Mouse (Mus musculus) hindbrain, postnatal 0 days (tissue): ENCODE measurements around the gene Fam83d. TPM values are rescaled to one million over a fixed set of nuclear protein-coding genes. Genes with fewer than 3 reads are reported as not detected.

ENCODE experiments used
- ATAC-seq: fragments of 200-750 bp; cut with Nextera tagmentation; 2 replicates; pipeline ENCODE4 v1.8.0; 2017; ENCODE audit warnings: mild to moderate bottlenecking, moderate TSS enrichment, moderate library complexity
- DNase-seq: peaks from one replicate; pipeline ENCODE4 v3.0.0-alpha.2; 2015; ENCODE audit warnings: low spot score
- H3K27ac ChIP-seq: fragments of 300-500 bp; sonication (generic); 2 replicates; pipeline ENCODE4 v1.5.1; 2014; ENCODE audit warnings: mild to moderate bottlenecking
- H3K27me3 ChIP-seq: fragments of 300-500 bp; sonication (generic); 2 replicates; pipeline ENCODE4 v1.6.1; 2014; ENCODE audit warnings: low read length, mixed read lengths; ENCODE audit not compliant: insufficient read depth
- H3K36me3 ChIP-seq: fragments of 300-500 bp; sonication (generic); 2 replicates; pipeline ENCODE4 v1.6.1; 2014; ENCODE audit warnings: low read length, mixed read lengths; ENCODE audit not compliant: insufficient read depth
- H3K4me1 ChIP-seq: fragments of 300-500 bp; sonication (generic); 2 replicates; pipeline ENCODE4 v1.6.1; 2014; ENCODE audit warnings: antibody characterized with exemption, low read length, mixed read lengths; ENCODE audit not compliant: insufficient read depth
- H3K4me2 ChIP-seq: fragments of 300-500 bp; sonication (generic); 2 replicates; pipeline ENCODE4 v1.6.1; 2014; ENCODE audit warnings: low read depth, mild to moderate bottlenecking, low read length, moderate library complexity, mixed read lengths
- H3K4me3 ChIP-seq: fragments of 300-500 bp; sonication (generic); 2 replicates; pipeline ENCODE4 v1.5.1; 2014; ENCODE audit warnings: low read length
- H3K9ac ChIP-seq: fragments of 300-500 bp; sonication (generic); replicated peaks from 2 replicates; pipeline ENCODE4 v1.6.1; 2014; ENCODE audit warnings: mild to moderate bottlenecking, low read length, moderate library complexity, mixed read lengths
- H3K9me3 ChIP-seq: fragments of 300-500 bp; sonication (generic); 2 replicates; pipeline ENCODE4 v1.6.1; 2016; ENCODE audit warnings: low read length, mixed read lengths
- CTCF ChIP-seq: IDR thresholded peaks from 2 replicates; pipeline ENCODE4 v1.5.1; 2016; ENCODE audit warnings: antibody characterized with exemption, control low read depth, low read depth
- WGBS: fragments of 180-500 bp; shearing (Covaris S2); extraction: QIAGEN DNeasy Blood & Tissue Kit; methylation state at CpG from one replicate; pipeline ENCODE4 v1.1.7; 2014; 5-methylcytosine and 5-hydroxymethylcytosine counted together
- polyA plus RNA-seq: library from polyadenylated mRNA; unstranded; fragments of >200 nt; fragmentation: Nextera tagmentation; extraction: Ambion mirVana; gene quantifications from 2 replicates; pipeline ENCODE4 v1.2.1, GENCODE M21; 2015
- total RNA-seq: library from RNA; depleted of rRNA; stranded (reverse); fragments of >200 nt; gene quantifications from 2 replicates; pipeline ENCODE4 v1.2.3, GENCODE M21; 2014

The Fam83d gene
- total and polyA plus RNA-seq, 2 experiments from 2014 or later: 6.7 to 18.8 TPM

DNA sequence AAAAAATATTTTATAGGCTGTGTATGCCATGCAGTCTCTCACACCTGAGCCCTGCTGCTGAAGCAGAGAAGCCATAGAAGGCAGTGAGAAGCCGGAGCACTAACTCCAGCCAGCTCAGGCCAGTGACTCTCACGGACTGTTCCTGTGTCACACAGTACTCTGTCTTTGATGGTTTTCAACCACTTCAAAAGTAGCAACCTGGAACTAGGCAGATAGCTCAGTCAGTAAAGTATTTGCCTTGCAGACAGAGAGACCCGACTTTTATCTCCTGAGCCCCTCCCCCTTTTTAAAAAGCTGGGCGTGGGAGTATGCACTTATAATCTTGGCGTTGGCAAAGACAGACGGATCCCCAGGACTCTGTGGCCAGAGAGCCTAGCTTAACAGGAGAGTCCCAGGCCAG, 44.1 kb upstream of the Fam83d start:
- WGBS: 55% methylated on average over 6 of the region's 6 CpGs
- DNase-seq (no peak), ATAC-seq (no peak)
- TF ChIP-seq CTCF: no peak
- Histone ChIP-seq H3K4me2 (no peak overlapping the region), H3K36me3 (no peaks in the 10 kb centered on the region), H3K27ac (no peak overlapping the region), H3K9me3 (no peaks in the 10 kb centered on the region), H3K4me3 (no peak overlapping the region), H3K4me1 (peaks cover 5% of the 10 kb centered on the region; the same call in 1 of the 2 replicates), H3K9ac (no peak overlapping the region), H3K27me3 (no peaks in the 10 kb centered on the region)

DNA sequence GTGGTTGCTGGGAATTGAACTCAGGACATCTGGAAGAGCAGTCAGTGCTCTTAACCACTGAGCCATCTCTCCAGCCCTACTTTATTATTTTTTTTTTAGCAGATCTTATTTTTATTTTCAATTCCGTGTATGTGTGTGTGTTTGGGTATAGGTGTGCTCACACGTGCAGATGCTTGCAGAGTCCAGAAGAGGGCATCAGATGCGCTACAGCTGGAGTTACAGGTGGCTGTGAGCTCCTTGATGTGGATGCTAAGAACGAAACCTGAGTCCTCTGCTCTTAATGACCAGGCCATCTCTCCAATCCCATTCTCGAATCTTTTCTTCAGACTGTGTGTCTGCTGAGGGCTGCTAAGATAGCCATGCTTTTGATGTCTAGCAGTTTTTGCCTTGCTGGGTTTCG, 41.6 kb upstream of the Fam83d start:
- Histone ChIP-seq H3K4me3 (no peak overlapping the region), H3K27me3 (no peaks in the 10 kb centered on the region), H3K4me2 (no peak overlapping the region), H3K9ac (no peak overlapping the region), H3K4me1 (peaks cover 5% of the 10 kb centered on the region; the same call in 1 of the 2 replicates), H3K36me3 (no peaks in the 10 kb centered on the region), H3K27ac (no peak overlapping the region), H3K9me3 (no peaks in the 10 kb centered on the region)
- ATAC-seq (no peak), DNase-seq (no peak)
- WGBS: 76% methylated on average over 6 of the region's 6 CpGs
- TF ChIP-seq CTCF: no peak; the same call in 1 of the 2 replicates

DNA sequence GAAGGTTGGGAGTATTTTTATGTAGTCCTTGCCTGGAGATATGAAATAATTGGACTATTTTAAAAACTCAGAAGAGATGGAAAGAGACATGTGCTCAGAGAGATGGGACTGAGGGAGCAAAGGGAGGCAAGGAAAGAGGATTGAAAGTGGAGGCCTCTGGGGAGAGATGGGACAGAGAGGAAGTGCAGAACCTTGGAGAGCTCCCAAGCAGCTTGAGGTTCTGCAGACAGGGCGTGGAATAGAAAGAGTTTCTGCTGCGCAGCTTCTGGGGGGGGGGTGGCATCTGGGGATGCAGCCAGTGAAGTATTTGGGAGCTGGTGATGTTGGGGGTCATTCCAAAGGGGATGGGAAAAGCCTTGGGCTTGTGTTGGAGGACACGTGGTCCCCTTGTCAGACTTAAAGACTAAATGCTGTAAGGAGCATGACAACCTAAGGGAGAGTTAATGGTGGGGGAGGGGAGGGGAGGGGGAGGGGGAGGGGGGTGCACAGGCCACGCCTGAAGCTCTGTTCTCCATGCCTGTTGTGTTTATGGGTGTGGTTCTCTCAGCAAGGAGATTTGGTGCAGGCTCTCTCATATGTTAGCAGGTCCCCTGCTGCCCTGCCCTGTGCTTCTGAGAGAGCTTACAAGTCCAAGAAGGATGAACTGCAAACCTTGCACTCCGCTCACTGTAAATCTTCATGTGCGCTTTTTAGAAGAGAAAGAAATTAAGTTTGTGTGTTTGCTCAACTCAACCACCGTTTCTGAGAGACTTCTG, 39.7 kb upstream of the Fam83d start:
- no peak overlapping the region for H3K4me3 ChIP-seq
- 55% methylated on average over 7 of the region's 7 CpGs for WGBS
- TF ChIP-seq CTCF: no peak
- H3K9ac ChIP-seq: no peak overlapping the region
- DNase-seq (no peak), ATAC-seq (no peak)
- no peak overlapping the region for H3K27ac ChIP-seq
- H3K36me3 ChIP-seq: no peaks in the 10 kb centered on the region
- peaks cover 10% of the 10 kb centered on the region for H3K4me1 ChIP-seq
- no peak overlapping the region for H3K4me2 ChIP-seq
- H3K9me3 ChIP-seq: no peaks in the 10 kb centered on the region
- no peaks in the 10 kb centered on the region for H3K27me3 ChIP-seq

DNA sequence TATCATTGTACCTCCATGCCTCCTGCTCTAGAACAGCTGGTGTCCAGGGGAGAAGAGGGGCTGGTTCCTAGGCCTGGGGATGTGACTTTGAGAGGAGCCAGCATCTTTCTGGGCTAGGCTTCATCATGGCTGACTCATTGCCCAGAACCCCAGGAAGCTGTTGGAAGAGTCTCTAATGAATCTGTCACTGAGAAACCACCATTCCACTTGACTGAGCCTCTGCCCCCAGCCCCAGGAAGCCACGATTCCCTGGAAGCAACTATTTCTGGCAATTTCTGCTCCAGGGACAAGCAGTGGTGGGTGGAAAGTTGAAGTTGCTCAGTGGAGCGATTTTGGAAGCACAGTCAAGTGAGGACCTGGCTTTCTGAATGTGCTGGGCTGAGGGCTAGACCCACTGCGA, 37.0 kb upstream of the Fam83d start:
- Histone ChIP-seq H3K4me3 (no peak overlapping the region), H3K27me3 (no peaks in the 10 kb centered on the region), H3K4me1 (peaks cover 12% of the 10 kb centered on the region), H3K4me2 (no peak overlapping the region), H3K36me3 (no peaks in the 10 kb centered on the region), H3K27ac (no peak overlapping the region), H3K9me3 (no peaks in the 10 kb centered on the region), H3K9ac (no peak overlapping the region)
- WGBS: 56% methylated on average over 3 of the region's 3 CpGs
- DNase-seq: peak; percentile 27
- no peak for ATAC-seq
- no peak for TF ChIP-seq CTCF

DNA sequence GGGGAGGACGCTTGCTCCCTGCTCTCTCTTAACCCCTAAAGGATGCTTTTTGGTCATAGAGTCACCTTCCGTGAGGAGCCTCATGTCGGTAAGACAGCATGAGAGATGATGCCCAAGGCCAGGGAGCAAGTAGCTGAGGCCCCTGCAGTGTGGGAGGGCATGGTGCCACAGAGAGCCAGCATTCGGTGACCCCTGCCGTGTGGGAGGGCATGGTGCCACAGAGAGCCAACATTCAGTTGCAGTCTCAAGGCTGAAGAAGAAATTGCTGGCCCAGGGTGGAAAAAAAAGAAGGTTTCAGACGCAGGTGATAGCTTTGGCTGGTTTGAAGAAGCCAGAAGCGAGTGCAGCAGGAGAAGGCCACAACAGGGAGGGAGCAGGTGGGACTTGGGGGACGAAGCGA, 35.4 kb upstream of the Fam83d start:
- peaks cover 12% of the 10 kb centered on the region for H3K4me1 ChIP-seq
- WGBS: 75% methylated on average over 9 of the region's 9 CpGs
- H3K4me3 ChIP-seq: no peak overlapping the region
- no peak overlapping the region for H3K27ac ChIP-seq
- H3K4me2 ChIP-seq: no peak overlapping the region
- no peak for TF ChIP-seq CTCF
- H3K9me3 ChIP-seq: no peaks in the 10 kb centered on the region
- DNase-seq: no peak
- H3K27me3 ChIP-seq: no peaks in the 10 kb centered on the region
- no peaks in the 10 kb centered on the region for H3K36me3 ChIP-seq
- no peak overlapping the region for H3K9ac ChIP-seq
- no peak for ATAC-seq

DNA sequence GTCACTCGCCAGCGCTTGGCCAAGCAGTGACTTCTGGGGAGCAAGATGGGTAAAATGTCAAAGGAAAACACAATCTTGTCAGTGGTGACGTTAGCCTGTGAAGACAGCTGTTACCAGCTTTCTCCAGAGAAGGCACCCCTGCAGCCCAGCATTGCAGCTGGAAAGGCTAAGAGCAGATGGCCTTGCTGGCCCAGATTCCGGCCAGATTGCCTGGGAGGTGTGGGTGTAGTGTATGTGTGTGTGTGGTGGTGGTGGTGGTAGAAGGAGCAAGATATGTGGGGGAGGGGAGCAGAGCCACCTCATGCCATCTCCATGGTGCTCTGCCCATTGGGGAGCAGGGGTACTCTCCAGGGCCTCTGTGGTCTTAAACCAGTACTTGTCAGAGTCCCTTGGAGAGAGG, 34.8 kb upstream of the Fam83d start:
- H3K4me3 ChIP-seq: no peak overlapping the region
- no peak for TF ChIP-seq CTCF
- no peak overlapping the region for H3K27ac ChIP-seq
- H3K9me3 ChIP-seq: no peaks in the 10 kb centered on the region
- H3K9ac ChIP-seq: no peak overlapping the region
- 64% methylated on average over 4 of the region's 4 CpGs for WGBS
- DNase-seq: peak; percentile 11
- no peak overlapping the region for H3K4me2 ChIP-seq
- ATAC-seq: no peak
- no peaks in the 10 kb centered on the region for H3K36me3 ChIP-seq
- H3K4me1 ChIP-seq: peaks cover 12% of the 10 kb centered on the region
- H3K27me3 ChIP-seq: no peaks in the 10 kb centered on the region

DNA sequence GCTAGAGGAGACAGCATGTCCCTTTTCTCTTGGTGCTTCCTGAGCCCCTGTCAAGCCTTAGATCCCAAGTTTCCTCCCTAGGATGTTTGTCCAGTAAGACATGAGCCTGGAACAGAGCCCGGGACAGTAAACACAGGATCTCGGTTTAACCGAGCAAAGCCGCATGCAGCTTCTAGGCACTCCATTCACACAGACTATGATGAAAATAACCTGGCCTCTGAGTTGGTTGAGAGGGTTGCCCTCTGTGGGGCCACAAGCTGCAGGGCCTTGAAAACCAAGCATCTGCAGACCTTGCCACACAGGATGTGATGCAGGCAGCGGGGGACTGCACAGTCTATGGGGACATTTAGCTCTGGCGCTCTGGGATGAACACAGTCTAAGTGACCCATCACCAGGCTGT, 34.0 kb upstream of the Fam83d start:
- 76% methylated on average over 6 of the region's 6 CpGs for WGBS
- Histone ChIP-seq H3K4me2 (no peak overlapping the region), H3K4me3 (no peak overlapping the region), H3K4me1 (peaks cover 12% of the 10 kb centered on the region), H3K9ac (no peak overlapping the region), H3K27ac (peak overlapping the region; percentile 32; the same call in 1 of the 2 replicates), H3K27me3 (no peaks in the 10 kb centered on the region), H3K9me3 (no peaks in the 10 kb centered on the region), H3K36me3 (no peaks in the 10 kb centered on the region)
- no peak for ATAC-seq
- DNase-seq: no peak
- TF ChIP-seq CTCF: no peak
